Mouse (Mus musculus) ES-E14 (cell line): ENCODE data around the gene Cfap77. TPM values are rescaled to one million over a fixed set of nuclear protein-coding genes. Genes with fewer than 3 reads are reported as not detected.

Experiments
- DNase-seq: peaks from one replicate; pipeline ENCODE4 v3.0.0-alpha.2; 2013; ENCODE audit warnings: low read depth, low spot score
- H3K27ac ChIP-seq: 2 replicates; pipeline ENCODE4 v1.5.1; 2012; ENCODE audit warnings: low read depth, mild to moderate bottlenecking, low read length, moderate library complexity, mixed read lengths; ENCODE audit not compliant: poor library complexity, insufficient read depth, severe bottlenecking
- H3K36me3 ChIP-seq: 2 replicates; pipeline ENCODE4 v1.6.1; 2012; ENCODE audit warnings: mild to moderate bottlenecking, low read length, moderate library complexity, mixed read lengths; ENCODE audit not compliant: control insufficient read depth, poor library complexity, insufficient read depth, severe bottlenecking
- H3K4me1 ChIP-seq, 2 experiments: fragments of 150-350 bp in 1 of 2; sonication (generic) in 1 of 2; 2 replicates each; pipeline ENCODE4 v1.6.1; 2012; ENCODE audit warnings: low read length in 2 of 2, mild to moderate bottlenecking in 1 of 2, mixed read lengths in 1 of 2; ENCODE audit not compliant: control insufficient read depth in 2 of 2, insufficient read depth in 2 of 2, poor library complexity in 1 of 2
- H3K4me3 ChIP-seq, 2 experiments: fragments of 150-350 bp in 1 of 2; sonication (generic) in 1 of 2; 2 replicates each; pipeline ENCODE4 v1.5.1; 2012; ENCODE audit warnings: low read length in 2 of 2, low read depth in 1 of 2, mild to moderate bottlenecking in 1 of 2, mixed read lengths in 1 of 2; ENCODE audit not compliant: insufficient read depth in 1 of 2, poor library complexity in 1 of 2, severe bottlenecking in 1 of 2
- H3K9ac ChIP-seq: 2 replicates; pipeline ENCODE4 v1.6.1; 2012; ENCODE audit warnings: low read depth, mild to moderate bottlenecking, low read length, mixed read lengths; ENCODE audit not compliant: poor library complexity, insufficient read depth, severe bottlenecking
- H3K9me3 ChIP-seq: fragments of 150-350 bp; sonication (generic); 2 replicates; pipeline ENCODE4 v1.6.1; 2012; ENCODE audit warnings: low read depth, mild to moderate bottlenecking, low read length; ENCODE audit not compliant: control insufficient read depth, insufficient read depth
- CHD2 ChIP-seq: IDR thresholded peaks from 2 replicates; pipeline ENCODE4 v1.6.1; 2014; ENCODE audit warnings: mild to moderate bottlenecking, low read depth, low read length, inconsistent platforms
- HCFC1 ChIP-seq: IDR thresholded peaks from 2 replicates; pipeline ENCODE4 v1.6.1; 2012; ENCODE audit warnings: low read length, inconsistent platforms, borderline replicate concordance; ENCODE audit not compliant: insufficient read depth
- MAFK ChIP-seq: IDR thresholded peaks from 2 replicates; pipeline ENCODE4 v1.6.1; 2014; ENCODE audit warnings: mild to moderate bottlenecking, low read depth, low read length, inconsistent platforms; ENCODE audit not compliant: insufficient read depth
- ZC3H11A ChIP-seq: IDR thresholded peaks from 2 replicates; pipeline ENCODE4 v1.6.1; 2012; ENCODE audit warnings: low read depth, mild to moderate bottlenecking, inconsistent platforms, low read length, borderline replicate concordance
- ZNF384 ChIP-seq: IDR thresholded peaks from 2 replicates; pipeline ENCODE4 v1.6.1; 2012; ENCODE audit warnings: low read depth, low read length, inconsistent platforms
- in situ Hi-C, 2 experiments: fragments of 600-800 bp; cut with MboI; formaldehyde crosslinking; loops; one replicate each; pipeline ENCODE4 v1.15.1; 2025; ENCODE audit warnings: low sequenced_read_pairs in 2 of 2, inconsistent platforms in 1 of 2; ENCODE audit not compliant: unreplicated experiment in 2 of 2
- total RNA-seq: library from RNA; depleted of rRNA; stranded (reverse); fragments of 300-350 nt; gene quantifications from 2 replicates; pipeline ENCODE4 v1.2.3, GENCODE M21; 2012

Cfap77 gene
- total RNA-seq, 1 experiment, result 1.0 TPM

DNA sequence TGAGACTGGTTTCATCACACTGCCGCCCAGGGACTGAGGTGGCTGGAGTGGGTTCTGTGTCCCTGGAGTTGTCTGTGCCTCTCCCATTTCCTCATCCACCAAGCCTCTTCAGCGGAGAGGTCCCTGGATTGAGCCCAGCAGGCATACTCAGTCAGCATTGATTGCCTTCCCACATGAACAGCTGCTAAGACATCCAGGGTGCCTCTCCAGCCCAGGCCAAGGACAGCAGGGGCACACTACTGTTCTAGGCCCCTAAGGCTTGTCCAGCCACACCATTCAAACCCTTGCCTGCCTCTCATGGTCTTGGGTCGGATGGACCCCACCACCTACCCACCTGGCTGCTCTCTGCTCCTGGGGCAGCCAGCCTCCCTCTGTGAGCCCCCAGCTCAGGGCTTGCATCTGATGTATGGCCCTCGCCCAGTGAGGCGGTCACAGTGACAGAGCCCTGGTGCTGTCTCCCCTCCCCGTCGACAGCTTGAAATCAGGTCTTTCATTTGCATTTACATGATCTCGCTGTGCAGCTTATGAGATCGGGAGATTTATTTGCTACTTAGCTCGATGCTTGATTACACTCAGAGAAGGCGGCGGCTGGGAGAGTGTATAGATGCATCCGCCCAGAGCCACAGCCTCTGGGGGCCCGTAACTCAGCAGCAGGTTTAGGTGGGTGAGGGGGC is 57.6 kb downstream of the Cfap77 start:
- in situ Hi-C loops, result no loop called here
- no peak for TF ChIP-seq MAFK
- Histone ChIP-seq H3K36me3 (no peaks in the 10 kb centered on the region), H3K9ac (no peak overlapping the region), H3K27ac (no peak overlapping the region), H3K4me3 (no peak overlapping the region), H3K4me1 (no peaks in the 10 kb centered on the region), H3K9me3 (no peaks in the 10 kb centered on the region)
- DNase-seq, result no peak

DNA sequence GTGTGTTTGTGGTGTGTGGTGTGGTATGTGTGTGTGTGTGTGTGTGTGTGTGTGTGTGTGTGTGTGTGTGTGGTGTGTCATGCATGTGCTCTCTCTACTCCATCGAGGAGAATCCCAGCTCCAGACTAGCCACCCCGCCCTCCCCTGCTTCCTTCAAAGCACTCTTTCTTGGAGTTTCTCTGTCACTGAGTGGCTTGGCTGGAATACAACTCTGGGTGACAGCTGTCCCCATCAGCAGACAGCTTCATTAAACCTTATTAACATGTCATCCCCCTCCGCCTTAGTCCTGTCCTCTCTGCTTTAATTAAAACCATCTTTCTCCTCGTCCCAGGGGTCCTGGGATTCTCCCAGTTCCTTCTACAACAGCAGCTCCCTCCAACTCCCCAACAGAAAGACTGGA is 59.4 kb downstream of the Cfap77 start:
- DNase-seq, result no peak
- H3K36me3 ChIP-seq, result no peaks in the 10 kb centered on the region
- H3K4me1 ChIP-seq, result no peaks in the 10 kb centered on the region
- no peaks in the 10 kb centered on the region for H3K9me3 ChIP-seq
- no peak overlapping the region for H3K4me3 ChIP-seq
- in situ Hi-C loops, result no loop called here
- H3K27ac ChIP-seq, result no peak overlapping the region
- no peak for TF ChIP-seq CHD2
- TF ChIP-seq ZC3H11A, result no peak
- H3K9ac ChIP-seq, result no peak overlapping the region

GRCm38 (mm10) chr2:28994014-28994413 is 60.9 kb downstream of the Cfap77 start:
- H3K27ac ChIP-seq, result no peak overlapping the region
- H3K4me1 ChIP-seq, result no peaks in the 10 kb centered on the region; a peak in 1 of 4 replicates
- no peaks in the 10 kb centered on the region for H3K36me3 ChIP-seq
- H3K4me3 ChIP-seq, result no peak overlapping the region
- TF ChIP-seq ZNF384, result no peak
- TF ChIP-seq MAFK, result no peak
- TF ChIP-seq ZC3H11A, result no peak
- no peak for TF ChIP-seq CHD2
- TF ChIP-seq HCFC1, result no peak
- in situ Hi-C loops, result no loop called here
- DNase-seq, result no peak
- no peaks in the 10 kb centered on the region for H3K9me3 ChIP-seq
- no peak overlapping the region for H3K9ac ChIP-seq

DNA sequence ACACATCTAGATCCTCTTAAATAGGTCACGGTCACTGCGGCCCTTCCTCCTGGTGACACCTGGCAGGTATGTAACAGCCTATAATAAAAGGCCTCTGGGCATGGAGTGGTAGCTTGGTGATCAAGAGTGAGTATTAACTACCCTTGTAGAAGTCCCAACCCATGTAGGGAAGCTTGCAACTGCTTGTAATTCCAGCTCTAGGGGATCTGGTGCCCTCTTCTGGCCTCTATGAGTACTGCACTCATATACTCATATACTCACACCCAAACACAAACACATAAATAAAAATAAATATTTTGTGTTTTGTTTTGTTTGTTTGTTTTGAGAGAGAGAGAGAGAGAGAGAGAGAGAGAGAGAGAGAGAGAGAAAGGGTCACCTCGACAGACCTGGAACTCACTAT is 66.1 kb downstream of the Cfap77 start:
- H3K9me3 ChIP-seq, result no peaks in the 10 kb centered on the region
- H3K4me3 ChIP-seq, result no peak overlapping the region
- H3K9ac ChIP-seq, result no peak overlapping the region
- no peak overlapping the region for H3K27ac ChIP-seq
- TF ChIP-seq ZNF384 (no peak), MAFK (no peak), ZC3H11A (no peak), HCFC1 (no peak), CHD2 (no peak)
- in situ Hi-C loops, result no loop called here
- no peaks in the 10 kb centered on the region for H3K36me3 ChIP-seq
- no peak for DNase-seq
- no peaks in the 10 kb centered on the region; a peak in 1 of 4 replicates for H3K4me1 ChIP-seq

GRCm38 (mm10) chr2:28980080-28980910 is 74.6 kb downstream of the Cfap77 start:
- in situ Hi-C loops, result no loop called here

More at GRCm38 (mm10) chr2:28980080-28980910, 74.6 kb downstream of the Cfap77 start:
- Histone ChIP-seq H3K4me1 (no peaks in the 10 kb centered on the region), H3K27ac (peak overlapping the region; percentile 5; the same call in 1 of the 2 replicates), H3K4me3 (no peak overlapping the region), H3K9me3 (no peaks in the 10 kb centered on the region), H3K9ac (no peak overlapping the region), H3K36me3 (no peaks in the 10 kb centered on the region)
- no peak for TF ChIP-seq HCFC1
- no peak for TF ChIP-seq ZNF384
- TF ChIP-seq MAFK, result no peak
- no peak for TF ChIP-seq CHD2
- no peak for TF ChIP-seq ZC3H11A
- no peak for DNase-seq
